Mouse (Mus musculus) megakaryocyte-erythroid progenitor cell, adult 5-6 weeks (primary cell): ENCODE results near the gene Fbxo6. TPM values are rescaled to one million over a fixed set of nuclear protein-coding genes. Genes with fewer than 3 reads are reported as not detected.

Experiments used
- ATAC-seq: replicated peaks from 2 replicates; pipeline ENCODE4 v1.8.0; 2016; ENCODE audit warnings: mild to moderate bottlenecking, inconsistent platforms; ENCODE audit not compliant: severe bottlenecking, poor library complexity, low FRiP score, low TSS enrichment
- total RNA-seq, 2 experiments: library from RNA; stranded (forward) in 1 of 2; stranded (reverse) in 1 of 2; fragments of 200-1000, 215-1000 nt in 1 of 2; fragments of >200 nt in 1 of 2; fragmentation: Nextera tagmentation in 1 of 2; gene quantifications; 2 replicates each; pipeline ENCODE4 v1.2.3; 2014 to 2017

Gene Fbxo6
- total RNA-seq, 2 experiments from 2014 or later, result 10.5 to 25.6 TPM

- ATAC-seq, result no peak
These were observed 53.3 kb downstream of the Fbxo6 start for GRCm38 (mm10) chr4:148098666-148099065.

GRCm38 (mm10) chr4:148097936-148098335, 54.0 kb downstream of the Fbxo6 start:
- ATAC-seq, result no peak

Other genes starting within 250 kb of the Fbxo6 start
- 26.1 and 28.1 TPM in 2 replicates for gene Mfn2, start 247.4 kb downstream of the Fbxo6 start, total RNA-seq (2014; fragmentation: Nextera tagmentation)
- 22.2 and 32.1 TPM in 2 replicates for gene Mfn2, start 247.4 kb downstream of the Fbxo6 start, total RNA-seq (2017)
- gene Plod1, start 215.4 kb downstream of the Fbxo6 start, total RNA-seq (2014; fragmentation: Nextera tagmentation), result 1.3 and 5.4 TPM in 2 replicates
- 1.8 and 2.9 TPM in 2 replicates for gene Plod1, start 215.4 kb downstream of the Fbxo6 start, total RNA-seq (2017)
- 22.5 and 23.7 TPM in 2 replicates for gene 2510039O18Rik, start 211.2 kb downstream of the Fbxo6 start, total RNA-seq (2014; fragmentation: Nextera tagmentation)
- gene 2510039O18Rik, start 211.2 kb downstream of the Fbxo6 start, total RNA-seq (2017), result 21.4 and 27.4 TPM in 2 replicates
- gene Nppb, start 166.4 kb downstream of the Fbxo6 start, total RNA-seq (2014; fragmentation: Nextera tagmentation), result not detected in 2 replicates
- gene Nppb, start 166.4 kb downstream of the Fbxo6 start, total RNA-seq (2017), result not detected in 2 replicates
- gene Nppa, start 151.4 kb downstream of the Fbxo6 start, total RNA-seq (2014; fragmentation: Nextera tagmentation), result not detected in 2 replicates
- gene Nppa, start 151.4 kb downstream of the Fbxo6 start, total RNA-seq (2017), result not detected in 2 replicates
- 5.6 and 6.9 TPM in 2 replicates for gene Clcn6, start 113.3 kb downstream of the Fbxo6 start, total RNA-seq (2014; fragmentation: Nextera tagmentation)
- gene Clcn6, start 113.3 kb downstream of the Fbxo6 start, total RNA-seq (2017), result 2.9 and 4.4 TPM in 2 replicates
- gene Mthfr, start 113.1 kb downstream of the Fbxo6 start, total RNA-seq (2014; fragmentation: Nextera tagmentation), result 2.2 and 5.8 TPM in 2 replicates
- gene Mthfr, start 113.1 kb downstream of the Fbxo6 start, total RNA-seq (2017), result 3.3 and 4.0 TPM in 2 replicates
- gene Agtrap, start 64.1 kb downstream of the Fbxo6 start, total RNA-seq (2014; fragmentation: Nextera tagmentation), result 15.4 and 26.3 TPM in 2 replicates
- 11.6 and 20.4 TPM in 2 replicates for gene Agtrap, start 64.1 kb downstream of the Fbxo6 start, total RNA-seq (2017)
- 25.1 and 28.9 TPM in 2 replicates for gene Mad2l2, start 21.8 kb downstream of the Fbxo6 start, total RNA-seq (2014; fragmentation: Nextera tagmentation)
- gene Mad2l2, start 21.8 kb downstream of the Fbxo6 start, total RNA-seq (2017), result 5.8 and 10.9 TPM in 2 replicates
- not detected in 2 replicates for gene Draxin, start 21.4 kb downstream of the Fbxo6 start, total RNA-seq (2014; fragmentation: Nextera tagmentation)
- gene Draxin, start 21.4 kb downstream of the Fbxo6 start, total RNA-seq (2017), result not detected in 2 replicates
- 6.0 and 6.6 TPM in 2 replicates for gene Fbxo44, start 8.3 kb upstream of the Fbxo6 start, total RNA-seq (2014; fragmentation: Nextera tagmentation)
- 4.1 and 5.5 TPM in 2 replicates for gene Fbxo44, start 8.3 kb upstream of the Fbxo6 start, total RNA-seq (2017)
- not detected in 2 replicates for gene Fbxo2, start 8.5 kb upstream of the Fbxo6 start, total RNA-seq (2014; fragmentation: Nextera tagmentation)
- gene Fbxo2, start 8.5 kb upstream of the Fbxo6 start, total RNA-seq (2017), result not detected in 2 replicates
- gene Disp3, start 135.8 kb upstream of the Fbxo6 start, total RNA-seq (2014; fragmentation: Nextera tagmentation), result not detected in 2 replicates
- gene Disp3, start 135.8 kb upstream of the Fbxo6 start, total RNA-seq (2017), result not detected in 2 replicates